Mouse (Mus musculus): ENCODE measurements around the gene Fus. TPM values are rescaled to one million over a fixed set of nuclear protein-coding genes. Genes with fewer than 3 reads are reported as not detected.
"Not testable (repeated sequence)": the region's sequence is repeated elsewhere in the genome, so short reads cannot be mapped to it uniquely, and the experiment has no call there.

Gene Fus
- polyA plus RNA-seq, 1 experiment, result 323 TPM

DNA sequence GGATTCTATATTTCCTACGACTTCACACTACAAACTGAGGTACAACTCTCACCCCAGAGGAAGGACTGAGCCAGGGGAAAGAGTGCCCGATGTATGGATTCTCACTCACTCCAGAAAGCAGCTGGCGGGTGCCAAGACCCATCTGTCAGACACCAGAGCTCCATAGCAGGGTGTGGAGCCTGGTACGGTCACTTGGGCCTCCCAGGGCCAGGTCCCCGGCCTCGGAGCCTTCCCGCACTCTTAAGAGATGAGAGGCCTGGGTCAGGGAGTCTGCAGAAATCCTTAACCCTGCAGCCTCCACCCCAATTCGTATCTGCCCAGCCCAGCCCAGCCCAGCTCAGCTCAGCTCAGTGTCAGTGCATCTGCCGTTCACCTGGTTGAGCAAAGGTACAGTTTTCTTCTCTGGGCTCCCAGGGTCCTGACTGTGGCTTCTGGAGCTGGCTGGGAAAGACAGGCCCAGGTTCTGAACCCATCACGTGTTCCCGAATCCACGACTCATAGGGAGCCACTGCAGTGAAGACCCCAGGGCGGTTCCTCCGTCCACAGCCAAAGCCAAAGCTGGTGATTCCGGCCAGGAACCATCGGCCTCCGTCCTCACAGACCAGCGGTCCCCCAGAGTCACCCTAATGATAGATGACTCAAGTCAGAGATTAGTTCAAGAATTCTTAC is 30.9 kb upstream of the Fus start:
- Histone ChIP-seq H3K27ac (ENCODE audit: insufficient read depth, low read depth, low read length) (no peak overlapping the region), H3K4me1 (ENCODE audit: control insufficient read depth, insufficient read depth, low read length) (peaks cover 29% of the 10 kb centered on the region)
- TF ChIP-seq POLR2A (IDR thresholded peaks at IDR 0.05; ENCODE audit: borderline replicate concordance, low read depth, low read length) (no peak), CTCF (IDR thresholded peaks at IDR 0.05; ENCODE audit: low read depth, low read length) (no peak)

DNA sequence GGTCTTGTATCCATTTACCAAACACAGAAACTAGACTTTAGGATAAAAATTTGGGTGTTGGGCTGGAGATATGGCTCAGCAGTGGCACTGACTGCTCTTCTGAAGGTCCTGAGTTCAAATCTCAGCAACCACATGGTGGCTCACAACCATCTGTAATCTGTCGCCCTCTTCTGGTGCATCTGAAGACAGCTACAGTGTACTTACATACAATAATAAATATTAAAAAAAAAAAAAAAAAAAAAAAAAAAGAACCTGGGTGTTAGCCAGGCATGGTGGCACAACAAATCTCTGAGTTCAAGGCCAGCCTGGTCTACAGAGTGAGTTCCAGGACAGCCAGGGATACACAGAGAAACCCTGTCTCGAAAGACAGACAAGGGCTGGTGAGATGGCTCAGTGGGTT is 25.2 kb upstream of the Fus start:
- not testable (repeated sequence) for H3K4me1 ChIP-seq (ENCODE audit: control insufficient read depth, insufficient read depth, low read length); H3K27ac ChIP-seq (ENCODE audit: insufficient read depth, low read depth, low read length); H3K4me3 ChIP-seq (ENCODE audit: insufficient read depth, low read length)

More for the DNA sequence above, 30.9 kb upstream of the Fus start:
- peak overlapping the region; percentile 85 for H3K4me3 ChIP-seq (ENCODE audit: insufficient read depth, low read length)

DNA sequence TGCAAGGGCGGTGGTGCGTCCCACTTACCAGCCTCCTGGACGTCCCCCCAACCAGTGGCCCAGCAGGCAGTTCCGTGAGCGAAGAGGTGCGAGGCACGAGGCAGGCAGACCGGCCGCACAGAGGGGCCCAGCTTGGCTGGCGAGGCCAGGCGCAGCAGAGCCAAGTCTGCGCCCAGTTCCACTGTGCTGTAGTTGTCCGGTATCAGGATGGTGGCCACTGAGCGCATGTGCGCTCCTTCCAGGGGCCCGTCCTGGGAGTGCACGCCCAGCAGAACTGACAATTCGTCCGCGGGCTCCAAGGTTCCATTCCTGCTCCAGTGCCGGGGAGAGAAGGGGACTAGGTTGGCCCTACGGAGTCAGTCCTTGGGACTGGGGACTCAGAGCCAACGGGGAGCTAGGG is 22.6 kb upstream of the Fus start:
- peaks cover 6% of the 10 kb centered on the region for H3K4me1 ChIP-seq (ENCODE audit: control insufficient read depth, insufficient read depth, low read length)
- no peak overlapping the region for H3K27ac ChIP-seq (ENCODE audit: insufficient read depth, low read depth, low read length)
- H3K4me3 ChIP-seq (ENCODE audit: insufficient read depth, low read length), result no peak overlapping the region
- no peak for TF ChIP-seq POLR2A (IDR thresholded peaks at IDR 0.05; ENCODE audit: borderline replicate concordance, low read depth, low read length)
- no peak for TF ChIP-seq CTCF (IDR thresholded peaks at IDR 0.05; ENCODE audit: low read depth, low read length)

DNA sequence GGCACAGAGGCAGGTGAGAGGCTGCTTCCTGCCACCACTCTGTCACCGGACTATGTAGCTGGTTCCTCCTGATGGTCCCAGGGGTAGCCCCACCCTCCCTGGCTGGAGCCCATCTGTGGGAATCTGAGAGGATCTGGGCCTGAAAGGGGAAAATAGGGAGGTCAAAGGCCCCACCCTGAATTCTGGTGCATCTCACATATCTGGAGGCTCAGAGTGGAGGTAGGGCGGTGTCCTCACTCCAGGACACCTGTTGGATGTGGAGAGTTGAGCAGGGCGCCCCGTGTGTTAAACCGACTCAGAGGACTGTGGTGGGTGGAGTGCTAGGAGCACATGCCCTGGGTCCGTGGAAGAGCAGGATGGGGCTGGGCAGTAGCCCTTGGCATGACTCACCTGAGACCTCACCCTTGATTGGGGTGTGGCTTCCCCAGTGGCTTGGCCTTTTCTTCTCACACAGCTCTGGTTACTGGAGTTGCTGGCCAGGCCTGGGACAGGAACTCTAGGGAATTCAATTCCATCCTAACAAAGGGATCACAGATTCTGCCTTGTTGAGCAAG is 20.7 kb upstream of the Fus start, which contains the start of gene Prss36:
Prss36 (minus strand) TSS at position 256 of the 554 bp plus-strand sequence.
- Histone ChIP-seq H3K4me1 (ENCODE audit: control insufficient read depth, insufficient read depth, low read length) (peaks cover 6% of the 10 kb centered on the region), H3K27ac (ENCODE audit: insufficient read depth, low read depth, low read length) (no peak within 1 kb of the TSS)
- TF ChIP-seq POLR2A (IDR thresholded peaks at IDR 0.05; ENCODE audit: borderline replicate concordance, low read depth, low read length) (no peak), CTCF (IDR thresholded peaks at IDR 0.05; ENCODE audit: low read depth, low read length) (no peak)

DNA sequence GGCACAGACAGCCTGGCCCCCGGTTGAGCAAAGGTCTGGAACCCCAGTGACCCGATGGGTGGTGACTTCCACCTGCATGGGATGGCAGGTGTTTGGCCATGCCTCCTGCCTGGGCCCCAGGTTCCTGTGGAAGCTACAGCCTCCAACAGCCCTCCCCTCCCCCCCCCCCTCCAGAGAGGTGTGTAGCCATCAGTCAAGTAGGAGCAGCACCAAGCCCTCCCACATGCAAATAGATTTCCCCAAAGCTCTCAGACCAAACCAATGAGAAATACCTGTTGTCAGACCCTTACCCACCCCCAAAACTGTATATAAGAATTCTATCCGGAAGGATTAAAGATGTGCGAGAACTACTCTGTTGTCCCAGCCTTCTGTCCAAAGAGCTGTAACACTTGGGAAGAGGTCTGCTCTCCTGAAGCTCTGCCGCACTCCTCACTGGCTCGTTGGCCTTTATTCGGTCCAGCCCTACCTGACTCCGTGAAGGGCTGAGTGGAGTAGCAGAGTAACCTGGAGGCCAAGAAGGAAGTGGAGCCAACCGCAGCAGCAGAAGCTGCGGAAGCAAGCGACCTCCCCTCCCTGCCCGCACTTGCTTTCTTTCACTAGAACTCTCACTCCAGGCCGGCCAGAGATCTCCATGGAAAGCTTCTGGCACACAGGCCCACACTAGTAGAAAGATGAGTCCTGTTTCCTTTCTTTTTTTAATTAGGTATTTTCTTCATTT is 14.2 kb upstream of the Fus start:
- H3K27ac ChIP-seq (ENCODE audit: insufficient read depth, low read depth, low read length), result no peak overlapping the region
- H3K4me1 ChIP-seq (ENCODE audit: control insufficient read depth, insufficient read depth, low read length), result peaks cover 6% of the 10 kb centered on the region
- TF ChIP-seq CTCF (IDR thresholded peaks at IDR 0.05; ENCODE audit: low read depth, low read length) (no peak), POLR2A (IDR thresholded peaks at IDR 0.05; ENCODE audit: borderline replicate concordance, low read depth, low read length) (no peak)
- no peak overlapping the region for H3K4me3 ChIP-seq (ENCODE audit: insufficient read depth, low read length)

More for the DNA sequence above, 20.7 kb upstream of the Fus start, which contains the start of gene Prss36:
- H3K4me3 ChIP-seq (ENCODE audit: insufficient read depth, low read length), result no peak within 1 kb of the TSS

DNA sequence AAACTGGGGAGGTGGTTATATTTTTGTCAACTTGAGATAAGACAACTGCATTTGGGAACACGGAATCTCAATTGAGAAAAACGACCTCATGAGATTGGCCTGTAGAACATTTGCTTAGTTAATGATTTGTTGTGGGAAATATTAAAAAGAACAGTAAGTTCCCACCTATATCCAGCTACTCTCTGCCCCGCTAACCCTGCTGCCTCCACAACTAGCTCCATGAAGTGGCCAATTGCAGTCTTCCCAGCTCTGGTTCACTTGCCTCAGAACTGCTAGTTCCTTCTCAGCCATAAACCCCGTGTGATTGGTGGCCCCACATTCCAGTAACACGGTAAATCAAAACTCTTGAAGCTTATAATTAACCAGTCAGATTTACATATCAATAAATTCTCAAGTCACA is 7.9 kb upstream of the Fus start:
- Histone ChIP-seq H3K27ac (ENCODE audit: insufficient read depth, low read depth, low read length) (no peak overlapping the region), H3K4me1 (ENCODE audit: control insufficient read depth, insufficient read depth, low read length) (no peaks in the 10 kb centered on the region), H3K4me3 (ENCODE audit: insufficient read depth, low read length) (no peak overlapping the region)
- TF ChIP-seq POLR2A (IDR thresholded peaks at IDR 0.05; ENCODE audit: borderline replicate concordance, low read depth, low read length) (no peak), CTCF (IDR thresholded peaks at IDR 0.05; ENCODE audit: low read depth, low read length) (no peak)

DNA sequence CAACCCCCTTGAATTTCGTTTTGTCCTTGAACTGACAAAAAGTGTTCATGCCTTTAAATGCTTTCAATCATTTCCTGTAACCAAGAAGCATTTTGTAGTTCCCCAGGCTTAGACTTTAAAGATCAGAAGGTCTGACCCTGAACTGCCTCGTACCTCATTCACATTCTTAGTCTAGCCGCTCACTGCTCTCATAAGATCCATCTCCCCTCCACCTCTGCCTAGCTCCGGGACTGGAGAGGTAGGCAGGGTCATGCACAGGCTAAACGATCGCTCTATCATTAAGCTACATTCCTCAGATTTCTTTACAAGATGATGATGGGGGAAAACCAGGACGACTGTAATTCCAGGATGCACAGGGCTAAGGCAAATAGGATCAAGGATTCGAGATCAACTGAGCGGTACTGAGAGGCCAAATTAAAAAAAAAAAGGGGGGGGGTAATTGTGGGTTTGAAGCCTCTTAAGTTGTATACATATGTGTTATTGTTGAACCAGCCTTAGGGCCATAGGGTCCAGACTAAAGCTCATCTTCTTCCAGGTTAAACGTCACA is 812 bp upstream of the Fus start:
- Histone ChIP-seq H3K27ac (ENCODE audit: insufficient read depth, low read depth, low read length) (peak overlapping the region; percentile 73), H3K4me1 (ENCODE audit: control insufficient read depth, insufficient read depth, low read length) (peaks cover 14% of the 10 kb centered on the region), H3K4me3 (ENCODE audit: insufficient read depth, low read length) (peak overlapping the region; percentile 95)
- TF ChIP-seq POLR2A (IDR thresholded peaks at IDR 0.05; ENCODE audit: borderline replicate concordance, low read depth, low read length) (no peak), CTCF (IDR thresholded peaks at IDR 0.05; ENCODE audit: low read depth, low read length) (no peak)

DNA sequence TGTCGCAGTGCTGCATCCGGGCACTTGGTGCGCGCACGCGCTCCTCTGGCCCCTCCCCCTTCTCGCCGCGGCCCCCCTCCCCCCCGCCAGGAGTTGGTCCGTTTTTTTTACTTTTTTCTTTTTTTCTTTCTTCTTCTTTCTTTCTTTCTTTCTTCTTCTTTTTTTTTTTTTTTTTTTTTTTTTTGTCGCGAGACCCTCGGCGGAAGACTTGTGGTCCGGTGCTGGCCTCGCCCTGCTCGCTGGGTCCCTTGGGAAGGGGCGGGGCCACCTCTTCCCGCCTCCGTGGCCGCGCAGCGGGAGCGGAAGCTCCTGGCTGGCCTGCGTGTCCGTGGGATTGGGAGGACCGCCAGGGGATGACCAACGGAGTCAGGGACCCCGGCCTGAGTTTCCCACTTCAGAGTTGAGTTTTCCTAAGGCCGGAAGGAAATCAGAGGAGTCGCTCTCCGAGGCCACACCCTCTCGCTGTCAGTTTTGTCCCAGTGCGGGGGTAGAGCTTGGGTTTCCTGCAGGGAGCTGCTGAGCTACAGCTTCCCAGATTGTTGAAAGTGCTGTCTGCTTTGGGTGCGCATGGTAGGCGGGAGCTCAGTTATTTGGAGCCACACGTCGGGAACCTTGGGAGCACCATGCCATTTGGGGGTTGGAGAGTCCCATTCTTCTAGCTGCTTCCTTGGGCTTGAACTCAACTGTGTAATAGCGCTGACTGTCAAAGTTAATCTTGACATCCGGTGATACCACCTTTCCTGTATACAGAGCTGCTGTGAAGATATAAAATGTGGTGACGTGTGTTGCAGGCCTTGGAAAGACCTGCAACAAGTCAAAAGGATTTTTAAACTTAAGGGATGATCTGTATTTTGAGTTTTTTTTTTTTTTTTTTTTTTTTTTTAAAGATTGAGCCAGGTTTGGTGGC is 918 bp downstream of the Fus start:
- Histone ChIP-seq H3K27ac (ENCODE audit: insufficient read depth, low read depth, low read length) (peak overlapping the region; percentile 89), H3K4me1 (ENCODE audit: control insufficient read depth, insufficient read depth, low read length) (peaks cover 14% of the 10 kb centered on the region), H3K4me3 (ENCODE audit: insufficient read depth, low read length) (peak overlapping the region; percentile 95)
- no peak for TF ChIP-seq POLR2A (IDR thresholded peaks at IDR 0.05; ENCODE audit: borderline replicate concordance, low read depth, low read length)
- no peak for TF ChIP-seq CTCF (IDR thresholded peaks at IDR 0.05; ENCODE audit: low read depth, low read length)

DNA sequence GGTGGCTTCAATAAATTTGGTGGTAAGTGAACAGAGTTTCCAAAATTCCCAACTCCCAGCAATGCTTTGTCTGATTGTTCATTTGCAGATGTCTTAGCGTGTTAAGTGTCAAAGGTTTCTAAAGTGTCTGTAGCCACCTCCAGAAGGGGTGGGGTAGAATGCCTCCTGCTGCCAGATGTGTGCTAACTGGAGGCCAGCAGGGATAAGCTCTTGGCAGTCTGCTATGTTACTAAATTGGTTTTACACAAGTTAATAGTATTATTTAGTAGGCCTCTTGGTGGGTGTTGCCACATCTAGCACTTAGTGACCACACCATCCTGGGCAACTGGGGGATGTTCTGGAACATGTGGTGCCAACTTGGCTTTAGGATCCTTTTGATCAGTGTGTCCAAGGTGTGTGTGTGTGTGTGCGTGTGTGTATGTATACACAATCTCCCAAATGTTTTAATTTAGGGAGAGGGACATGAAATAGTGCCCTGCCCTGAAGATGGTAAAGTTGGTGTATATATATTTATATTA is 7.2 kb downstream of the Fus start:
- H3K4me1 ChIP-seq (ENCODE audit: control insufficient read depth, insufficient read depth, low read length), result peaks cover 12% of the 10 kb centered on the region
- TF ChIP-seq POLR2A (IDR thresholded peaks at IDR 0.05; ENCODE audit: borderline replicate concordance, low read depth, low read length) (no peak), CTCF (IDR thresholded peaks at IDR 0.05; ENCODE audit: low read depth, low read length) (no peak)
- H3K27ac ChIP-seq (ENCODE audit: insufficient read depth, low read depth, low read length), result no peak overlapping the region
- no peak overlapping the region for H3K4me3 ChIP-seq (ENCODE audit: insufficient read depth, low read length)
